ENCODE assay signal across 10 mouse cellular contexts in genomic region chr3:154692572-154692922, GRCm38 (mm10). TPM values are rescaled to one million over a fixed set of nuclear protein-coding genes. Genes with fewer than 3 reads are reported as not detected.
A peak's percentile ranks its signal among the peaks of the same experiment; 100 is the strongest.
DNase-seq lines count a peak whose midpoint lies in the region; ATAC-seq and TF ChIP-seq lines count a peak whose summit lies in the region.
"Had no signal": no experiment of that assay in that cellular context is flagged by ENCODE, and none has a peak within 500 bp of the region (broad histone marks: within the 10 kb centered on the region; RNA-seq: fewer than 3 reads in every experiment).

No protein-coding gene starts in this region.

- ATAC-seq in forebrain, embryonic 12.5 days (ENCODE audit: low FRiP score), result peak; percentile 12; the same call in 1 of the 2 replicates
- ATAC-seq in kidney, embryonic 14.5 days (ENCODE audit: low FRiP score, low TSS enrichment), result peak; percentile 24; the same call in 1 of the 2 replicates
- ATAC-seq in stomach, embryonic 14.5 days (ENCODE audit: insufficient number of reproducible peaks, insufficient read depth, low FRiP score, low read depth), result peak; percentile 34
- ATAC-seq in stomach, postnatal 0 days (ENCODE audit: low FRiP score, low TSS enrichment), result no peak

- peaks cover 10% of the 10 kb centered on the region; the same call in 1 of the 2 replicates for H3K4me1 ChIP-seq in forebrain, embryonic 12.5 days
- peaks cover 10% of the 10 kb centered on the region for H3K4me1 ChIP-seq in forebrain, embryonic 10.5 days
- peaks cover 6% of the 10 kb centered on the region; the same call in 1 of the 2 replicates for H3K4me1 ChIP-seq in kidney, embryonic 14.5 days (ENCODE audit: control insufficient read depth, insufficient read depth, low read length)
- H3K4me1 ChIP-seq in stomach, embryonic 14.5 days (ENCODE audit: control insufficient read depth, insufficient read depth, low read length), result peaks cover 6% of the 10 kb centered on the region; the same call in 1 of the 2 replicates
- H3K4me1 ChIP-seq in stomach, postnatal 0 days (replicated peaks; ENCODE audit: control insufficient read depth, insufficient read depth), result no peaks in the 10 kb centered on the region

- H3K9ac ChIP-seq in forebrain, embryonic 12.5 days, result no peak overlapping the region
- no peak overlapping the region for H3K9ac ChIP-seq in kidney, embryonic 14.5 days (ENCODE audit: low read depth, low read length)
- no peak overlapping the region for H3K9ac ChIP-seq in stomach, embryonic 14.5 days (replicated peaks; ENCODE audit: low read depth, low read length)
- no peak overlapping the region for H3K9ac ChIP-seq in stomach, postnatal 0 days (ENCODE audit: low read length)
- H3K9ac ChIP-seq: liver, embryonic 14.5 days had no signal

- 83% methylated on average over 3 of the region's 3 CpGs for WGBS in forebrain, embryonic 12.5 days
- WGBS in forebrain, embryonic 10.5 days, result 69% methylated on average over 3 of the region's 3 CpGs
- WGBS in kidney, embryonic 14.5 days, result 38% methylated on average over 3 of the region's 3 CpGs
- WGBS in stomach, embryonic 14.5 days, result 66% methylated on average over 3 of the region's 3 CpGs
- WGBS in stomach, postnatal 0 days, result 64% methylated on average over 3 of the region's 3 CpGs

- no peaks in the 10 kb centered on the region for H3K9me3 ChIP-seq in forebrain, embryonic 12.5 days
- H3K9me3 ChIP-seq in forebrain, embryonic 10.5 days, result no peaks in the 10 kb centered on the region
- H3K9me3 ChIP-seq in kidney, embryonic 14.5 days (ENCODE audit: control insufficient read depth, low read length), result no peaks in the 10 kb centered on the region
- no peaks in the 10 kb centered on the region for H3K9me3 ChIP-seq in stomach, embryonic 14.5 days (ENCODE audit: control insufficient read depth, low read depth, low read length)
- H3K9me3 ChIP-seq in stomach, postnatal 0 days (ENCODE audit: control insufficient read depth, low read length), result no peaks in the 10 kb centered on the region

- H3K36me3 ChIP-seq in forebrain, embryonic 12.5 days (replicated peaks), result no peaks in the 10 kb centered on the region
- no peaks in the 10 kb centered on the region for H3K36me3 ChIP-seq in forebrain, embryonic 10.5 days (replicated peaks)
- H3K36me3 ChIP-seq in kidney, embryonic 14.5 days (ENCODE audit: control insufficient read depth, insufficient read depth, low read length), result no peaks in the 10 kb centered on the region
- H3K36me3 ChIP-seq in stomach, embryonic 14.5 days (ENCODE audit: control insufficient read depth, insufficient read depth, low read length), result no peaks in the 10 kb centered on the region
- H3K36me3 ChIP-seq in stomach, postnatal 0 days (ENCODE audit: control insufficient read depth, insufficient read depth, low read length), result no peaks in the 10 kb centered on the region

- H3K4me2 ChIP-seq in forebrain, embryonic 12.5 days, result no peak overlapping the region
- H3K4me2 ChIP-seq in kidney, embryonic 14.5 days (replicated peaks; ENCODE audit: low read depth, low read length), result no peak overlapping the region
- no peak overlapping the region for H3K4me2 ChIP-seq in stomach, embryonic 14.5 days (replicated peaks; ENCODE audit: low read depth, low read length)
- no peak overlapping the region for H3K4me2 ChIP-seq in stomach, postnatal 0 days (replicated peaks; ENCODE audit: low read depth)

- H3K4me3 ChIP-seq in forebrain, embryonic 12.5 days (replicated peaks), result no peak overlapping the region
- H3K4me3 ChIP-seq in forebrain, embryonic 10.5 days, result no peak overlapping the region
- no peak overlapping the region for H3K4me3 ChIP-seq in kidney, embryonic 14.5 days (ENCODE audit: low read length)
- no peak overlapping the region for H3K4me3 ChIP-seq in stomach, embryonic 14.5 days (ENCODE audit: low read depth, low read length)
- H3K4me3 ChIP-seq in stomach, postnatal 0 days (ENCODE audit: low read depth, low read length), result no peak overlapping the region

- no peak for DNase-seq in forebrain, embryonic 10.5 days (ENCODE audit: extremely low spot score, low spot score)
- no peak for DNase-seq in kidney, adult 8-10 months
- DNase-seq in stomach, postnatal 0 days (ENCODE audit: low spot score), result no peak
- no peak for DNase-seq in spleen, adult 12 weeks (ENCODE audit: low spot score)
- no peak for DNase-seq in adrenal gland, postnatal 4 days (ENCODE audit: low spot score in 2 of 2)

- TF ChIP-seq CTCF in stomach, postnatal 0 days (IDR thresholded peaks at IDR 0.05; ENCODE audit: low read depth), result no peak

- no peak overlapping the region for H3K27ac ChIP-seq in forebrain, embryonic 12.5 days
- no peak overlapping the region for H3K27ac ChIP-seq in forebrain, embryonic 10.5 days
- no peak overlapping the region for H3K27ac ChIP-seq in kidney, embryonic 14.5 days (ENCODE audit: low read depth, low read length)
- no peak overlapping the region for H3K27ac ChIP-seq in stomach, embryonic 14.5 days (ENCODE audit: low read length)
- no peak overlapping the region for H3K27ac ChIP-seq in stomach, postnatal 0 days (replicated peaks)
- H3K27ac ChIP-seq: liver, embryonic 14.5 days had no signal

- no peak for TF ChIP-seq EP300 in stomach, postnatal 0 days (optimal IDR thresholded peaks at IDR 0.05)

- H3K27me3 ChIP-seq in forebrain, embryonic 12.5 days, result no peaks in the 10 kb centered on the region
- no peaks in the 10 kb centered on the region for H3K27me3 ChIP-seq in forebrain, embryonic 10.5 days (ENCODE audit: poor library complexity, severe bottlenecking)
- no peaks in the 10 kb centered on the region for H3K27me3 ChIP-seq in kidney, embryonic 14.5 days (ENCODE audit: control insufficient read depth, insufficient read depth, low read length)
- H3K27me3 ChIP-seq in stomach, embryonic 14.5 days (ENCODE audit: control insufficient read depth, insufficient read depth, low read length), result no peaks in the 10 kb centered on the region
- no peaks in the 10 kb centered on the region for H3K27me3 ChIP-seq in stomach, postnatal 0 days (ENCODE audit: control insufficient read depth, insufficient read depth, low read length)

RNA-seq across cellular contexts. Expression of gene Erich3, which starts 28.9 kb away (rescaled TPM):
- polyA plus RNA-seq in forebrain, embryonic 12.5 days (2016; fragmentation: Nextera tagmentation; extraction: Ambion mirVana), result 0.58 and 0.68 TPM in 2 replicates
- polyA plus RNA-seq in forebrain, embryonic 10.5 days (2016; fragmentation: Nextera tagmentation; extraction: Ambion mirVana), result 0.14 and 0.15 TPM in 2 replicates
- polyA plus RNA-seq in kidney, embryonic 14.5 days (2014; fragmentation: Nextera tagmentation; extraction: Ambion mirVana), result 0.26 TPM in 1 of 2 replicates, not detected in the other
- 0.29 and 0.34 TPM in 2 replicates for polyA plus RNA-seq in stomach, embryonic 14.5 days (2014; fragmentation: Nextera tagmentation; extraction: Ambion mirVana)
- polyA plus RNA-seq in stomach, postnatal 0 days (2015; fragmentation: Nextera tagmentation; extraction: Ambion mirVana), result 0.05 and 0.06 TPM in 2 replicates
- 1 to 10 TPM in 1 of 2 experiments, under 1 TPM in 1; 0.67 to 1.0 TPM for total RNA-seq in adrenal gland, postnatal 4 days (2021)
- total RNA-seq: monocyte, adult 5-6 weeks had no signal
